Mouse (Mus musculus) hindbrain, embryonic 14.5 days (tissue): ENCODE measurements around the gene Gab3. TPM values are rescaled to one million over a fixed set of nuclear protein-coding genes. Genes with fewer than 3 reads are reported as not detected.
A peak's percentile ranks its signal among the peaks of the same experiment; 100 is the strongest.

Experiments used
- ATAC-seq: fragments of 200-750 bp; cut with Nextera tagmentation; 2 replicates; pipeline ENCODE4 v1.8.0; 2017; ENCODE audit warnings: moderate number of reproducible peaks, mild to moderate bottlenecking, moderate TSS enrichment, moderate library complexity; ENCODE audit not compliant: low FRiP score
- DNase-seq: peaks from one replicate; pipeline ENCODE4 v3.0.0-alpha.2; 2015; ENCODE audit warnings: low spot score
- H3K27ac ChIP-seq: fragments of 300-500 bp; sonication (generic); 2 replicates; pipeline ENCODE4 v1.5.1; 2014; ENCODE audit warnings: mild to moderate bottlenecking, moderate library complexity
- H3K27me3 ChIP-seq: fragments of 300-500 bp; sonication (generic); 2 replicates; pipeline ENCODE4 v1.6.1; 2014; ENCODE audit warnings: mild to moderate bottlenecking, low read length, mixed read lengths; ENCODE audit not compliant: control insufficient read depth, insufficient read depth
- H3K36me3 ChIP-seq: fragments of 300-500 bp; sonication (generic); replicated peaks from 2 replicates; pipeline ENCODE4 v1.6.1; 2014; ENCODE audit not compliant: control insufficient read depth, insufficient read depth
- H3K4me1 ChIP-seq: fragments of 300-500 bp; sonication (generic); replicated peaks from 2 replicates; pipeline ENCODE4 v1.6.1; 2014; ENCODE audit warnings: antibody characterized with exemption, low read length, mixed read lengths; ENCODE audit not compliant: control insufficient read depth, insufficient read depth
- H3K4me2 ChIP-seq: fragments of 300-500 bp; sonication (generic); replicated peaks from 2 replicates; pipeline ENCODE4 v1.6.1; 2014; ENCODE audit warnings: mild to moderate bottlenecking, moderate library complexity
- H3K4me3 ChIP-seq: fragments of 300-500 bp; sonication (generic); replicated peaks from 2 replicates; pipeline ENCODE4 v1.5.1; 2014; ENCODE audit warnings: mild to moderate bottlenecking, low read length
- H3K9ac ChIP-seq: fragments of 300-500 bp; sonication (generic); 2 replicates; pipeline ENCODE4 v1.6.1; 2014
- H3K9me3 ChIP-seq: fragments of 300-500 bp; sonication (generic); 2 replicates; pipeline ENCODE4 v1.6.1; 2016; ENCODE audit warnings: low read length; ENCODE audit not compliant: control insufficient read depth
- WGBS: fragments of 180-500 bp; shearing (Covaris S2); extraction: QIAGEN DNeasy Blood & Tissue Kit; methylation state at CpG from one replicate; pipeline ENCODE4 v1.1.7; 2014; 5-methylcytosine and 5-hydroxymethylcytosine counted together
- polyA plus RNA-seq: library from polyadenylated mRNA; unstranded; fragments of >200 nt; fragmentation: Nextera tagmentation; extraction: Ambion mirVana; gene quantifications from 2 replicates; pipeline ENCODE4 v1.2.1, GENCODE M21; 2014

The Gab3 gene
- polyA plus RNA-seq, 1 experiment from 2014 or later = 2.4 TPM

- 18% methylated on average over 23 of the region's 23 CpGs for WGBS
- Histone ChIP-seq H3K27ac (peak overlapping the region; percentile 73), H3K9ac (peak overlapping the region; percentile 62), H3K27me3 (no peaks in the 10 kb centered on the region), H3K4me2 (peak overlapping the region; percentile 58), H3K4me3 (peak overlapping the region; percentile 56), H3K36me3 (peaks cover 13% of the 10 kb centered on the region; the same call in 1 of the 2 replicates), H3K9me3 (no peaks in the 10 kb centered on the region), H3K4me1 (peaks cover 3% of the 10 kb centered on the region; the same call in 1 of the 2 replicates)
- DNase-seq (peak; percentile 25), ATAC-seq (no peak)
Measured at GRCm38 (mm10) chrX:75096163-75096770, 11.0 kb upstream of the Gab3 start.

- DNase-seq = peak; percentile 83
- H3K27ac ChIP-seq = peak within 1 kb of the TSS; percentile 73
- 29% methylated on average over 28 of the region's 29 CpGs for WGBS
Measured at GRCm38 (mm10) chrX:75095369-75096162, 10.3 kb upstream of the Gab3 start, which contains the start of gene Dkc1. Dkc1 (plus strand) TSS chrX:75095854.

DNA sequence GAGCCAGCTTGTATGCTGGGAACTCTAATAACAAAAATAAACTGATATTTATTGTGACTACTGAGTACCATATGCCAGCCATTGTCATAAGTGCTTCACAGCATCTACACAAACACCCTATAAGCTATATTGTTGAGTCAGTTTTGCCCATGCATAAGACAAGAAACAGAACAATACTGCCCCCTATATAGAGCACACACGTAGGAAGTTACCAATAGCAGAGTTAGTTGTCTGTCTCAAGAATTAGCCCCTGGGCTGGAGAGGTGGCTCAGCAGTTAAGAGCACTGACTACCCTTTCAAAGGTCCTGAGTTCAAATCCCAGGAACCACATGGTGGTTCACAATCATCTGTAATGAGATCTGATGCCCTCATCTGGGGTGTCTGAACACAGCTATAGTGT lies 396 bp upstream of the Gab3 start:
- Histone ChIP-seq H3K36me3 (no peaks in the 10 kb centered on the region), H3K4me3 (no peak overlapping the region), H3K9me3 (no peaks in the 10 kb centered on the region), H3K9ac (no peak overlapping the region), H3K4me2 (peak overlapping the region; percentile 50), H3K4me1 (no peaks in the 10 kb centered on the region), H3K27ac (no peak overlapping the region), H3K27me3 (no peaks in the 10 kb centered on the region)
- 31% methylated on average over 1 of the region's 1 CpGs for WGBS
- ATAC-seq = no peak
- no peak for DNase-seq

More at GRCm38 (mm10) chrX:75095369-75096162, 10.3 kb upstream of the Gab3 start, which contains the start of gene Dkc1:
- peak within 1 kb of the TSS; percentile 56 for H3K4me3 ChIP-seq
- peaks cover 3% of the 10 kb centered on the region; the same call in 1 of the 2 replicates for H3K4me1 ChIP-seq
- peak; percentile 100 for ATAC-seq
- H3K4me2 ChIP-seq = peak within 1 kb of the TSS; percentile 58
- peaks cover 7% of the 10 kb centered on the region; the same call in 1 of the 2 replicates for H3K36me3 ChIP-seq
- peak within 1 kb of the TSS; percentile 62 for H3K9ac ChIP-seq
- H3K27me3 ChIP-seq = no peaks in the 10 kb centered on the region
- no peaks in the 10 kb centered on the region for H3K9me3 ChIP-seq

DNA sequence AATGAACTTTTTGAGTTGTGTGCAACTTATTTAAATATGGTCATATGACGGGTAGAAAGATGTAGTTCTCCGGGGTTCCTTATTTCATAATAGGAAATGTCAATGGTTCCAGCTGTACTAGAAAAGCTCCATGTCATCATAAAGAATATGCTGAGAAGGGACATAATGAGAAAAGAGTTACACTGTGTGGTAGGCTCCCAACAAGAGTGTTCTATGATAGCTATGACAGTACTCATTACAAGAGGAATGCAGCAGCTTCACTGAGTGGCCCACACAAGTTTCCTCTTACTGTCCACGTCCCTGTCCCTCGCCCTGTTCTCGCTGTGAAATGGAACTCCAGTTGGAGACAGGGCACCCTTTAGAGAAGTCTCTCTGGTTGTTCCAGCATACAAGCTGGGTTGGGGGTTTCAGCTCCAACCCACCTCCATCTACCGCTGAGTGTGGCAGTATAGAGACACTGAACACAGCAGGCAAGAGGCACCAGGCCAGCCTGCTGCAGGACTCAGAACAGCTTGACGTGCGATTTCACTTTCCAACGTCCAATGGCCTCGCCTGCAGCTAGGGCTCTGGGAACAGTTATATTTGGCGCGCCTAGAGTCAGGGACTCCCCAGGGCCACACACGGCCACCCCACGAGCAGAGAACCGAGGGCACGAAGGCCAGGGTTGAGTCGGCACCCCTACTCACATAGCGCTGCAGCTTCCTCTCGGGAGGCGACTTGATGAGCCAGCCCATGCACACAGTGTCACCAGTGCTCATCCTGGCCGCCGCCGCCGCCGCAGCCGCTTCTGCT lies 1.1 kb downstream of the Gab3 start:
- H3K4me2 ChIP-seq = peak overlapping the region; percentile 50
- H3K9me3 ChIP-seq = no peaks in the 10 kb centered on the region
- no peaks in the 10 kb centered on the region for H3K36me3 ChIP-seq
- 26% methylated on average over 25 of the region's 26 CpGs for WGBS
- ATAC-seq = peak; percentile 79; the same call in 1 of the 2 replicates
- H3K27me3 ChIP-seq = no peaks in the 10 kb centered on the region
- H3K27ac ChIP-seq = 0 out of 2 replicates have a peak overlapping the region, but pooled peaks have one; percentile 14
- DNase-seq = no peak
- H3K4me3 ChIP-seq = peak overlapping the region; percentile 44
- H3K4me1 ChIP-seq = no peaks in the 10 kb centered on the region
- peak overlapping the region; percentile 24 for H3K9ac ChIP-seq

DNA sequence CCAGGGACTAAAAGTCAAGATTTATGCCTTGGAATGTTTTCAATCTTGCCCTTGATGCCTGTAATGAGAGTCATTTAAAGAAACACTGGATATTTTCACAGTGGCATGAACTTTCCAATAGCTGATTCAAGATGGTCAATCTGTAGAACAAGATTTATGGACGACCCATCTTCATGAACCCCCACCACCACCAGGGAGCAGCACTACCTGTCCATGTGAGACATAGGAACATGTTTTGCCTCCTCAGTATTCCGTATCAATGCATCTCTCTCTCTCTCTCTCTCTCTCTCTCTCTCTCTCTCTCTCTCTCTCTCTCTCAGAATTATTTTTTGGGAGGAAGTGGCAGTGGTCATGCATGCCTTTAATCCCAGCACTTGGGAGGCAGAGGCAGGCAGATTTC lies 2.9 kb downstream of the Gab3 start:
- no peaks in the 10 kb centered on the region for H3K9me3 ChIP-seq
- 62% methylated on average over 2 of the region's 2 CpGs for WGBS

DNA sequence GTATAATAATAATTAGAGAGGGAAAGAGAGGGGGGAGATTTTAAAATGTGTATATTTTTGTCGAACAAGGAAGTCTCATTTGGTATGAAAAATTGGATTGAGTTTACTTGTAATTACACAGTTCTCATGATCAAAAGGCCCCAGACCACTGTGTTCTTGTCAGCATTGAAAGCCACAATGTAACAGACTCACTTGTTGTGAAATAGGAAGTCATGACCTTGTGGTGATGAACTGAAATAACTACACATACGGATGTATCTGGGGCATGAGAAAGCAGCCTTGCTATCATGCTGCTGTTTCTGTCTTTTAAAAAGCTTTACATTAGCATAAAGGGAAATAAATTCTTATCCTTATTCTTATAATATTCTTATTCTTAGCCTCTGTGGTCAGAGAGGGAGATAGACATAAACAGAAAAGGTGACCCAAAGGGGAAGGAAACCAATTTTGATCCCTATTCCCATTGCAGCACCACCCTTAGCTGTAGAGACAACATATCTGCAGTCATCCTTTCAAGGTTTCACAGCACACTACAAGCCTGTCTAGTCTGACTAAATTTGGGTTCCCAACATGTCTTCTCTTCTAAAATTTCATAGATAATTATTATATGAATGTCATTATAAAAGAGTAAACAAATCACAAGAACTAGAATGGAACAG lies 29.0 kb downstream of the Gab3 start:
- DNase-seq = no peak
- no peak for ATAC-seq
- WGBS = 86% methylated on average over 2 of the region's 2 CpGs
- no peak overlapping the region for H3K27ac ChIP-seq
- no peak overlapping the region for H3K9ac ChIP-seq
- no peaks in the 10 kb centered on the region for H3K27me3 ChIP-seq
- no peaks in the 10 kb centered on the region for H3K4me1 ChIP-seq
- no peak overlapping the region for H3K4me2 ChIP-seq
- no peaks in the 10 kb centered on the region for H3K9me3 ChIP-seq
- no peak overlapping the region for H3K4me3 ChIP-seq
- H3K36me3 ChIP-seq = no peaks in the 10 kb centered on the region

More for the DNA sequence above, 2.9 kb downstream of the Gab3 start:
- DNase-seq = no peak
- ATAC-seq = no peak
- H3K4me1 ChIP-seq = no peaks in the 10 kb centered on the region
- no peak overlapping the region for H3K27ac ChIP-seq
- no peak overlapping the region for H3K9ac ChIP-seq
- H3K27me3 ChIP-seq = no peaks in the 10 kb centered on the region
- no peak overlapping the region for H3K4me3 ChIP-seq
- H3K36me3 ChIP-seq = no peaks in the 10 kb centered on the region
- H3K4me2 ChIP-seq = no peak overlapping the region

GRCm38 (mm10) chrX:75046921-75047635 lies 38.2 kb downstream of the Gab3 start:
- no peaks in the 10 kb centered on the region for H3K4me1 ChIP-seq
- no peak overlapping the region for H3K4me3 ChIP-seq
- ATAC-seq (no peak), DNase-seq (no peak)
- H3K27me3 ChIP-seq = no peaks in the 10 kb centered on the region
- 75% methylated on average over 3 of the region's 3 CpGs for WGBS
- H3K9me3 ChIP-seq = no peaks in the 10 kb centered on the region
- H3K27ac ChIP-seq = no peak overlapping the region
- no peak overlapping the region for H3K9ac ChIP-seq
- H3K36me3 ChIP-seq = no peaks in the 10 kb centered on the region
- no peak overlapping the region for H3K4me2 ChIP-seq

- Histone ChIP-seq H3K9ac (no peak overlapping the region), H3K27ac (no peak overlapping the region), H3K36me3 (no peaks in the 10 kb centered on the region), H3K9me3 (no peaks in the 10 kb centered on the region), H3K4me2 (no peak overlapping the region), H3K4me1 (no peaks in the 10 kb centered on the region), H3K27me3 (no peaks in the 10 kb centered on the region), H3K4me3 (no peak overlapping the region)
- no peak for ATAC-seq
- DNase-seq = no peak
- WGBS = 74% methylated on average over 1 of the region's 1 CpGs
Measured at GRCm38 (mm10) chrX:75045931-75046330, 39.3 kb downstream of the Gab3 start.
